Comparison of ENCODE assay signal across 9 mouse cellular contexts in the genomic region with DNA sequence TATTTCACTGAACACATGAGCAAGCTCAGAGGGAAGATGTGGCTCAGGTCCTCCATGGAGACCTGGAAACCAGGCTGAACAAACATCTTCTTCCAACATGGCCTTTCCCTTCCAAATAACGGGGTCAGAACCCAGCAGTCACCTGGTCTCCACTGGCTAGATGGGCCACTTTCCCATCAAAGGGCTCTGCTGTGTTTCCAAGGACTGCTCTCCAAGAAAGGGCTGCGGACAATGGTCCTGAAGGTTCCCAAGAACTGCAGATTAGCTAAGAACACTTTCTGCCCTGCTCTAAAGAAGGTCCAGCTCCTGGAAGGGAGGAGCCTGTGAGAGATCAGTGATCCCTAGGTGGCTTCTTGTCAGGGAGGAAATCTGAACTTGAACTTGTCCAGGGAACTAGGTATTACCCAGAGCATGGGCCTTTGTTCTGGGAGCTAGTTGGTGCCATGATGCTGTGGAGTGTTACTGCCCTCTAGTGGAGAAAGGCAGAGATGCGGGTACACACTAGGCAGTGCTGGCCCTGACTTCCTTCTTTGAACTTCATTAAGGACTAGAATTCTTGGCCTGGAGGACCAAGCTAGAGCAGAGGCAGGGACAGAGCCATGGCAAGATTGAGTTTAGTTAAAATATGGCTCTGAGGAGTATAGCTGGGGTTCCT. TPM values are rescaled to one million over a fixed set of nuclear protein-coding genes. Genes with fewer than 3 reads are reported as not detected.
DNase-seq lines count a peak whose midpoint lies in the region; ATAC-seq and TF ChIP-seq lines count a peak whose summit lies in the region.
"Had no signal": no experiment of that assay in that cellular context is flagged by ENCODE, and none has a peak within 500 bp of the region (broad histone marks: within the 10 kb centered on the region; RNA-seq: fewer than 3 reads in every experiment).

No protein-coding gene starts in this region.

- H3K4me1 ChIP-seq in heart, embryonic 11.5 days (ENCODE audit: control insufficient read depth, insufficient read depth, low read length) = no peaks in the 10 kb centered on the region
- H3K4me1 ChIP-seq in kidney, embryonic 15.5 days = no peaks in the 10 kb centered on the region
- H3K4me1 ChIP-seq in limb, embryonic 15.5 days = no peaks in the 10 kb centered on the region

- TF ChIP-seq CTCF in brain, embryonic 14.5 days (IDR thresholded peaks at IDR 0.05; ENCODE audit: borderline replicate concordance, extremely low read depth, insufficient read depth, insufficient read length) = peak; percentile 96

- no peak for TF ChIP-seq POLR2A in brain, embryonic 14.5 days (IDR thresholded peaks at IDR 0.05; ENCODE audit: borderline replicate concordance, extremely low read depth, insufficient read depth, insufficient read length, poor library complexity, severe bottlenecking)

- no peak overlapping the region for H3K4me2 ChIP-seq in heart, embryonic 11.5 days
- H3K4me2 ChIP-seq in kidney, embryonic 15.5 days = no peak overlapping the region
- no peak overlapping the region for H3K4me2 ChIP-seq in limb, embryonic 15.5 days

- no peak overlapping the region for H3K27ac ChIP-seq in heart, embryonic 11.5 days (ENCODE audit: low read depth, low read length)
- no peak overlapping the region for H3K27ac ChIP-seq in kidney, embryonic 15.5 days
- H3K27ac ChIP-seq in limb, embryonic 15.5 days = no peak overlapping the region

- DNase-seq in brain, embryonic 14.5 days (ENCODE audit: low read depth) = peak; percentile 92
- peak; percentile 88 for DNase-seq in naive thymus-derived CD4-positive, alpha-beta T cell, adult 2 months (ENCODE audit: low read depth)
- DNase-seq in splenic B cell, adult 2 months (ENCODE audit: low read depth, low spot score) = peak; percentile 86

- H3K36me3 ChIP-seq in heart, embryonic 11.5 days (ENCODE audit: control insufficient read depth, insufficient read depth, low read length) = no peaks in the 10 kb centered on the region
- H3K36me3 ChIP-seq in kidney, embryonic 15.5 days = no peaks in the 10 kb centered on the region
- no peaks in the 10 kb centered on the region for H3K36me3 ChIP-seq in limb, embryonic 15.5 days
- H3K36me3 ChIP-seq in splenic B cell, adult 2 months (ENCODE audit: control insufficient read depth, insufficient read depth, low read length, poor library complexity, severe bottlenecking) = no peaks in the 10 kb centered on the region

- peak; percentile 85 for ATAC-seq in CD4-positive, CD25-positive, alpha-beta regulatory T cell, adult 4 months
- peak; percentile 83 for ATAC-seq in erythroblast, adult 5-6 weeks (replicated peaks; ENCODE audit: low FRiP score, poor library complexity, severe bottlenecking)
- peak; percentile 72 for ATAC-seq in heart, embryonic 11.5 days (replicated peaks; ENCODE audit: insufficient number of reproducible peaks, low FRiP score, low TSS enrichment)
- ATAC-seq in kidney, embryonic 15.5 days (replicated peaks; ENCODE audit: low FRiP score) = peak; percentile 94
- ATAC-seq in limb, embryonic 15.5 days (ENCODE audit: insufficient number of reproducible peaks, low FRiP score, low TSS enrichment, low read depth) = peak; percentile 73; the same call in 1 of the 2 replicates

- H3K9ac ChIP-seq in heart, embryonic 11.5 days (ENCODE audit: low read depth, low read length) = 0 out of 2 replicates have a peak overlapping the region, but pooled peaks have one; percentile 17
- H3K9ac ChIP-seq in kidney, embryonic 15.5 days = no peak overlapping the region
- H3K9ac ChIP-seq in limb, embryonic 15.5 days = no peak overlapping the region

- 37% methylated on average over 3 of the region's 3 CpGs for WGBS in heart, embryonic 11.5 days (ENCODE audit: insufficient replicate concordance)
- WGBS in kidney, embryonic 15.5 days = 41% methylated on average over 3 of the region's 3 CpGs
- 41% methylated on average over 3 of the region's 3 CpGs for WGBS in limb, embryonic 15.5 days

- H3K27me3 ChIP-seq in heart, embryonic 11.5 days (ENCODE audit: control insufficient read depth, insufficient read depth, low read length) = 0 out of 2 replicates have a peak, but pooled peaks cover 3% of the 10 kb centered on the region
- no peaks in the 10 kb centered on the region for H3K27me3 ChIP-seq in kidney, embryonic 15.5 days
- no peaks in the 10 kb centered on the region for H3K27me3 ChIP-seq in limb, embryonic 15.5 days
- H3K27me3 ChIP-seq in splenic B cell, adult 2 months (ENCODE audit: control insufficient read depth, insufficient read depth, low read length, poor library complexity, severe bottlenecking) = no peaks in the 10 kb centered on the region

- no peak overlapping the region for H3K4me3 ChIP-seq in heart, embryonic 11.5 days (ENCODE audit: low read depth, low read length)
- H3K4me3 ChIP-seq in kidney, embryonic 15.5 days (replicated peaks) = no peak overlapping the region
- H3K4me3 ChIP-seq in limb, embryonic 15.5 days = no peak overlapping the region

- H3K9me3 ChIP-seq in heart, embryonic 11.5 days (replicated peaks; ENCODE audit: control insufficient read depth, low read length) = no peaks in the 10 kb centered on the region
- no peaks in the 10 kb centered on the region for H3K9me3 ChIP-seq in kidney, embryonic 15.5 days (replicated peaks)
- H3K9me3 ChIP-seq in limb, embryonic 15.5 days = no peaks in the 10 kb centered on the region

RNA-seq across cellular contexts. Expression of a gene that starts 5.1 kb away (rescaled TPM):
- not detected for polyA plus RNA-seq in CD4-positive, CD25-positive, alpha-beta regulatory T cell, adult 4 months (2017; shearing (Covaris generic))
- polyA plus RNA-seq in brain, embryonic 14.5 days (2012; rRNA removed) = not detected in 2 replicates
- total RNA-seq in erythroblast, adult 5-6 weeks (2015; ENCODE audit: low replicate concordance) = not detected in 2 replicates
- total RNA-seq in erythroblast, adult 5-6 weeks (2017; ENCODE audit: low replicate concordance) = not detected in 2 replicates
- polyA plus RNA-seq in heart, embryonic 11.5 days (2014; fragmentation: Nextera tagmentation; extraction: Ambion mirVana) = not detected in 2 replicates
- polyA plus RNA-seq in kidney, embryonic 15.5 days (2015; fragmentation: Nextera tagmentation; extraction: Ambion mirVana) = not detected in 2 replicates
- polyA plus RNA-seq in limb, embryonic 15.5 days (2015; fragmentation: Nextera tagmentation; extraction: Ambion mirVana) = not detected in 2 replicates
- polyA plus RNA-seq: gonadal fat pad, adult 2 months had no signal

RNA-seq across cellular contexts. Expression of a gene that starts 18.7 kb away (rescaled TPM):
- not detected for polyA plus RNA-seq in CD4-positive, CD25-positive, alpha-beta regulatory T cell, adult 4 months (2017; shearing (Covaris generic))
- not detected in 2 replicates for polyA plus RNA-seq in brain, embryonic 14.5 days (2012; rRNA removed)
- total RNA-seq in erythroblast, adult 5-6 weeks (2015; ENCODE audit: low replicate concordance) = not detected in 2 replicates
- total RNA-seq in erythroblast, adult 5-6 weeks (2017; ENCODE audit: low replicate concordance) = not detected in 2 replicates
- not detected in 2 replicates for polyA plus RNA-seq in heart, embryonic 11.5 days (2014; fragmentation: Nextera tagmentation; extraction: Ambion mirVana)
- polyA plus RNA-seq in kidney, embryonic 15.5 days (2015; fragmentation: Nextera tagmentation; extraction: Ambion mirVana) = not detected in 2 replicates
- polyA plus RNA-seq in limb, embryonic 15.5 days (2015; fragmentation: Nextera tagmentation; extraction: Ambion mirVana) = not detected in 2 replicates
- polyA plus RNA-seq: gonadal fat pad, adult 2 months had no signal

RNA-seq across cellular contexts. Expression of a gene that starts 20.2 kb away (rescaled TPM):
- not detected for polyA plus RNA-seq in CD4-positive, CD25-positive, alpha-beta regulatory T cell, adult 4 months (2017; shearing (Covaris generic))
- polyA plus RNA-seq in brain, embryonic 14.5 days (2012; rRNA removed) = 0.05 and 0.15 TPM in 2 replicates
- total RNA-seq in erythroblast, adult 5-6 weeks (2015; ENCODE audit: low replicate concordance) = not detected in 2 replicates
- total RNA-seq in erythroblast, adult 5-6 weeks (2017; ENCODE audit: low replicate concordance) = not detected in 2 replicates
- not detected in 2 replicates for polyA plus RNA-seq in heart, embryonic 11.5 days (2014; fragmentation: Nextera tagmentation; extraction: Ambion mirVana)
- polyA plus RNA-seq in kidney, embryonic 15.5 days (2015; fragmentation: Nextera tagmentation; extraction: Ambion mirVana) = 0.18 and 0.23 TPM in 2 replicates
- not detected in 2 replicates for polyA plus RNA-seq in limb, embryonic 15.5 days (2015; fragmentation: Nextera tagmentation; extraction: Ambion mirVana)

RNA-seq across cellular contexts. Expression of a gene that starts 37.7 kb away (rescaled TPM):
- polyA plus RNA-seq in CD4-positive, CD25-positive, alpha-beta regulatory T cell, adult 4 months (2017; shearing (Covaris generic)) = not detected
- polyA plus RNA-seq in brain, embryonic 14.5 days (2012; rRNA removed) = 0.11 TPM in 1 of 2 replicates, not detected in the other
- total RNA-seq in erythroblast, adult 5-6 weeks (2015; ENCODE audit: low replicate concordance) = not detected in 2 replicates
- total RNA-seq in erythroblast, adult 5-6 weeks (2017; ENCODE audit: low replicate concordance) = not detected in 2 replicates
- 0.17 TPM in 1 of 2 replicates, not detected in the other for polyA plus RNA-seq in heart, embryonic 11.5 days (2014; fragmentation: Nextera tagmentation; extraction: Ambion mirVana)
- polyA plus RNA-seq in kidney, embryonic 15.5 days (2015; fragmentation: Nextera tagmentation; extraction: Ambion mirVana) = 0.57 and 1.2 TPM in 2 replicates
- polyA plus RNA-seq in limb, embryonic 15.5 days (2015; fragmentation: Nextera tagmentation; extraction: Ambion mirVana) = 1.1 and 1.4 TPM in 2 replicates

RNA-seq across cellular contexts. Expression of a gene that starts 43.0 kb away (rescaled TPM):
- polyA plus RNA-seq in CD4-positive, CD25-positive, alpha-beta regulatory T cell, adult 4 months (2017; shearing (Covaris generic)) = not detected
- not detected in 2 replicates for polyA plus RNA-seq in brain, embryonic 14.5 days (2012; rRNA removed)
- total RNA-seq in erythroblast, adult 5-6 weeks (2015; ENCODE audit: low replicate concordance) = not detected in 2 replicates
- total RNA-seq in erythroblast, adult 5-6 weeks (2017; ENCODE audit: low replicate concordance) = not detected in 2 replicates
- polyA plus RNA-seq in heart, embryonic 11.5 days (2014; fragmentation: Nextera tagmentation; extraction: Ambion mirVana) = not detected in 2 replicates
- polyA plus RNA-seq in kidney, embryonic 15.5 days (2015; fragmentation: Nextera tagmentation; extraction: Ambion mirVana) = not detected in 2 replicates
- 0.69 TPM in 1 of 2 replicates, not detected in the other for polyA plus RNA-seq in limb, embryonic 15.5 days (2015; fragmentation: Nextera tagmentation; extraction: Ambion mirVana)
- polyA plus RNA-seq: gonadal fat pad, adult 2 months had no signal
